Mouse (Mus musculus) lung, embryonic 16.5 days (tissue): ENCODE measurements at regions not wholly inside any gene's neighbourhood (a gene's known extent, or its start where the extent isn't known, plus 50 kb on each side); places are given as distances from the start of the nearest gene placed in this dataset.

Experiments
- ATAC-seq: fragments of 200-750 bp; cut with Nextera tagmentation; 2 replicates; pipeline ENCODE4 v1.8.0; 2017; ENCODE audit warnings: low read depth, mild to moderate bottlenecking, moderate library complexity
- H3K27ac ChIP-seq: fragments of 300-500 bp; sonication (generic); 2 replicates; pipeline ENCODE4 v1.5.1; 2014; ENCODE audit warnings: mild to moderate bottlenecking, control low read depth, low read length
- H3K27me3 ChIP-seq: fragments of 300-500 bp; sonication (generic); 2 replicates; pipeline ENCODE4 v1.6.1; 2014; ENCODE audit warnings: low read depth, low read length, mixed read lengths; ENCODE audit not compliant: control insufficient read depth, insufficient read depth
- H3K36me3 ChIP-seq: fragments of 300-500 bp; sonication (generic); 2 replicates; pipeline ENCODE4 v1.6.1; 2014; ENCODE audit warnings: low read length; ENCODE audit not compliant: control insufficient read depth, insufficient read depth
- H3K4me1 ChIP-seq: fragments of 300-500 bp; sonication (generic); replicated peaks from 2 replicates; pipeline ENCODE4 v1.6.1; 2014; ENCODE audit warnings: low read length, mixed read lengths; ENCODE audit not compliant: control insufficient read depth, insufficient read depth
- H3K4me2 ChIP-seq: fragments of 300-500 bp; sonication (generic); 2 replicates; pipeline ENCODE4 v1.6.1; 2014; ENCODE audit warnings: low read depth, low read length, control low read depth
- H3K4me3 ChIP-seq: fragments of 300-500 bp; sonication (generic); 2 replicates; pipeline ENCODE4 v1.5.1; 2014; ENCODE audit warnings: mild to moderate bottlenecking, low read length, control low read depth
- H3K9ac ChIP-seq: fragments of 300-500 bp; sonication (generic); 2 replicates; pipeline ENCODE4 v1.6.1; 2014; ENCODE audit warnings: low read length, control low read depth
- H3K9me3 ChIP-seq: fragments of 300-500 bp; sonication (generic); 2 replicates; pipeline ENCODE4 v1.6.1; 2016; ENCODE audit warnings: low read length; ENCODE audit not compliant: control insufficient read depth
- WGBS: fragments of 180-500 bp; shearing (Covaris S2); extraction: QIAGEN DNeasy Blood & Tissue Kit; methylation state at CpG from one replicate; pipeline ENCODE4 v1.1.7; 2014; 5-methylcytosine and 5-hydroxymethylcytosine counted together

DNA sequence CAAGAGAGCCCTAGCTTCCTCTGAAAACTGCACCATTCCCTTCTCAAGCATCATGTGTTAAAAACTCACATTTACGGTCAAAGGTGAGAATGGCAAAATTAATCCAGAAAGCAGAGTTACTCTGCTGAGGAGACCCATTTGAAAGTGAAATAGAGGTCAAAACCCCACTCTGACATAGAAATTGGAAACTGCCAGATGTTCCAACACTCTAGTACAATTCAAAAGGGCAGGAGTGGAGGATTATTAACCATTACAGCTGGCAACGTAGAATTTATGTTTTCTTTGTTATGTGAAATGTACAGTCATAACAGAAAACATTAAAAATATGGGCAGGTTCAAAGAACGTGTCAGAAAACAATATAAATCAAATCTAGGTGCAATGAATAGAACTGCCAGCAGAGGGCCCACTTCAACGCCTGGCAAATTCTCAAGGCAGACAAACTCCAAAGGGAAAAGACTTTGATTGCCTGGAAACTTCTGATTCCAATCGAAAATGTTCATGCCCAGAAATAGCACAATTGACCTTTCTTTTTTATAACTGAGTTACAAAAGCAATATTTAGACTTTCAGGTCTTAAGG, 54.2 kb upstream of the Rfpl4b start:
- Histone ChIP-seq H3K36me3 (no peaks in the 10 kb centered on the region), H3K27ac (no peak overlapping the region), H3K4me1 (no peaks in the 10 kb centered on the region), H3K9me3 (no peaks in the 10 kb centered on the region), H3K9ac (no peak overlapping the region), H3K27me3 (no peaks in the 10 kb centered on the region), H3K4me2 (no peak overlapping the region), H3K4me3 (no peak overlapping the region)
- ATAC-seq = no peak
- WGBS = 15% methylated on average over 5 of the region's 5 CpGs

DNA sequence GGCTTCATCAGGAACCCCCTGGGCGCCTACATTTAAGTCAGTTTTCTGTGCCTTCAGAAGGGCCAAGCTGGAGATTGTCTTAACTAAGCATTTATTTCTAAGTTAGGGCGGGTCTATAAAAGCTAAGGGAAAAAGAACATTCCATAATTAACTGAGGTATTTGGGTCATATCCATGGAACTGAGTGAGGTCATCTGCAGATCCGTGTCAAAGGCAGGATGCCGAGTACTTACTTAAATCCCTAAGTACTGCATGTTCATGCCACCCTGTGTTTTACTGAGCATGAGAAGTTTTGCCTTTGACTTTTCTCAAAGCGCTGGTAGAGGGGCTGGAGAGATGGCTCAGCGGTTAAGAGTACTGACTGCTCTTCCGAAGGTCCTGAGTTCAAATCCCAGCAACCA, 57.7 kb upstream of the Rfpl4b start:
- H3K36me3 ChIP-seq = no peaks in the 10 kb centered on the region
- peaks cover 11% of the 10 kb centered on the region; the same call in 1 of the 2 replicates for H3K4me1 ChIP-seq
- 89% methylated on average over 7 of the region's 7 CpGs for WGBS
- H3K27ac ChIP-seq = no peak overlapping the region
- no peaks in the 10 kb centered on the region for H3K9me3 ChIP-seq
- no peak overlapping the region for H3K4me3 ChIP-seq
- no peak overlapping the region for H3K9ac ChIP-seq
- no peaks in the 10 kb centered on the region for H3K27me3 ChIP-seq
- no peak overlapping the region for H3K4me2 ChIP-seq
- ATAC-seq = no peak

DNA sequence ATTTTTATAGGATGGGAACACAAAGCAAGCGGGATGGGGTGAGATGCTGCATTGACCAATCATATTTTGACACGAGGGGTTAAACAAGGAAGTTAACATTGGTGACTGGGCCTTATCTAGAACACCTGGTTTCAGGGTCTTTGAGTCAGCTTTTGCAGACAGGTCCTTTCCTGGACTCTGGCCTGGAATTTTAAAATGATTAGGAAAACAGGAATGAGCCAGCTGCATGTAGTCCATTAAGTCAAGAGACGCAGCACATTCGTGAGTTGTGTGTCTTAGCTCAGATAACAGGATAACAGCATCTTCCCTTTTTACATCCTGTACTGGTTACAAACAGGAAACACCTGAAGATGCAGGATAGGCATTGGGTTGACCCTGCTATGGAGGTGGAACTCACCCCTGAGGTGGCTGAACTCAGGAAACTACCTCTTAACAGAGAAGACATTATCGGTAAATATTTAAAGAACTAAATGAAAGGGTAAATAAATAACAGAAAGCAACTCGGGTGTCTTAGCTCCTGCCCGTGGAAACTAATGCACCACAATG, 59.1 kb upstream of the Rfpl4b start:
- H3K9me3 ChIP-seq = no peaks in the 10 kb centered on the region
- H3K27me3 ChIP-seq = no peaks in the 10 kb centered on the region
- H3K4me1 ChIP-seq = peaks cover 16% of the 10 kb centered on the region; the same call in 1 of the 2 replicates
- no peaks in the 10 kb centered on the region for H3K36me3 ChIP-seq
- H3K4me2 ChIP-seq = no peak overlapping the region
- ATAC-seq = no peak
- H3K9ac ChIP-seq = no peak overlapping the region
- no peak overlapping the region for H3K4me3 ChIP-seq
- no peak overlapping the region for H3K27ac ChIP-seq
- WGBS = 55% methylated on average over 7 of the region's 7 CpGs

DNA sequence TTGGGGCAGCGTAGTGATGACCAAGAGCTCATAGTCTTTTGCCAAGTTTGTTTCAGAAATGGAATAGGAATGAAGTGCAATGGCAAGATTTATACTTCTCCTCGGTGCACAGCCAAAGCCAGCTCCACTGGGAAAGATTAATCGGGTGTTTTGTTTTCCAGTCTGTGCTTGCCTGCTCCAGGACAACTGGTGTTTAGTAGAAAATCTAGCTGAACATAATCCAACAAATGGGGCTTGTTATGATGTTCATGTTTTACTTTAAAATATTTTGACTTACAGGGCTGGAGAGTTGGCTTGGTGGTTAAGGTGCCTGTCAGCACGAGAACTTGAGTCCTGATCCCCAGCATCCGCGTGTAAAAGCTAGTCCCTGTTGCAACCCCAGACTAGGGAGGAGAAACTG, 60.6 kb upstream of the Rfpl4b start:
- peak overlapping the region; percentile 72 for H3K27ac ChIP-seq
- WGBS = 47% methylated on average over 6 of the region's 6 CpGs
- no peaks in the 10 kb centered on the region for H3K36me3 ChIP-seq
- no peak overlapping the region for H3K4me2 ChIP-seq
- H3K9me3 ChIP-seq = no peaks in the 10 kb centered on the region
- H3K4me1 ChIP-seq = peaks cover 16% of the 10 kb centered on the region; the same call in 1 of the 2 replicates
- H3K9ac ChIP-seq = no peak overlapping the region
- ATAC-seq = peak; percentile 93
- no peak overlapping the region for H3K4me3 ChIP-seq
- H3K27me3 ChIP-seq = no peaks in the 10 kb centered on the region

DNA sequence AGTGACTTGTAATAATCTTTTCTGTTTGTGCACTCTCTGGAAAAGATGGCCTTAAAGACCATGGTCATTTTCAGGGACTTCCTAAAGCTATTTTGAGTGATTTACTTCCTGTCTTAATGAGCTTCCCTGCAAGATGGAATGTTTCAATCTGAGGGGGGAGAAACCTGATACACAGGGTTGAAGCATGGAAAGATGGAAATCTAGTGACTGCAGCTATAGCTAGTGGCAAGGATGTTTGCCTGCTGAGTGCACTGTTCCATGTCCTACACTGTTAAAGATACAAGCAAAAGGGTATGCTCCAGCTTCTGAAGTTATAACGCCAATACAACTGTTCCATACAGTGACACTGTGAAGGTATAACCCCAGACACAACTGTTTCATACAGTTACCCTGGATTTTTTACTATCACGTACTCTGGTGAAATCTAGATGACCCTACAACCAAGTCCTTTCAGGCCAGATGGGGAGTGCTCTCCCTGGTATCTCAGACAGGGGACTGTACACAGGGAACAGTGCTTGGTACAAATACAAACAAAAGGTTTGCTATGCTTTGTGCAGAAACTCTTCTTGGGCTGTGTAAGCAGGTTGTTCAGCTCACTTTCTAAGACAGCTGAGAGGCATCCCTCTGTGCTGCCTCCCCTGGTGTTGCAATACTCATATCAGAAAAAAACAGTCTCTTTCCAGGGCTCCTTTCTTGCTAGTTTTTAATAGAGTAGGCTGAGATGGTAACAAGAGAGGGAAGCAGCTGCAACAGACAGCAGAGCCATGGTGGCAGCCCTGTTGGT, 62.4 kb upstream of the Rfpl4b start:
- Histone ChIP-seq H3K4me1 (peaks cover 16% of the 10 kb centered on the region; the same call in 1 of the 2 replicates), H3K27me3 (no peaks in the 10 kb centered on the region), H3K4me2 (no peak overlapping the region), H3K27ac (0 out of 2 replicates have a peak overlapping the region, but pooled peaks have one; percentile 40), H3K9me3 (no peaks in the 10 kb centered on the region), H3K9ac (no peak overlapping the region), H3K4me3 (no peak overlapping the region), H3K36me3 (no peaks in the 10 kb centered on the region)
- ATAC-seq = peak; percentile 9; the same call in 1 of the 2 replicates
- whole genome bisulfite sequencing = 73% methylated on average over 2 of the region's 2 CpGs

DNA sequence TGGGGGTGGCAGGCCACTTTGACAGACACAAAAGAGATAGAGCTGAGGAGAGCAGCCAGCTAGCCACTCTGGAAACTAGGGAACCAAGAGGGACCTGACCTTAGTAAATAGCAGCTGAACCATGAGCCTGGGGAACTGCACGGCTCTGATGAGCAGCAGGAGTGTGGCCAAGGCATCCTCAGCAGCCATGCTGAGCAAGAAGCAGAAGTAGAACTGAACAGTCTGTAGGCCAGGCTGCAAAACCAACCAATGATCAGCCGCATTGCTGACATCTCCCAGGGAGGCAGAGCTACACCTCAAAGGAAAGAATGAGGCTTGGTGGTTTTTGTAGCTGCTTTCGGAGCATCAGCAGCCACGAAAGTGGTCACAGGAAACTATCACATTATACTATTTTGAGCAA, 63.1 kb upstream of the Rfpl4b start:
- H3K9me3 ChIP-seq = no peaks in the 10 kb centered on the region
- H3K4me2 ChIP-seq = no peak overlapping the region
- H3K27ac ChIP-seq = 0 out of 2 replicates have a peak overlapping the region, but pooled peaks have one; percentile 40
- H3K36me3 ChIP-seq = no peaks in the 10 kb centered on the region
- H3K27me3 ChIP-seq = no peaks in the 10 kb centered on the region
- H3K9ac ChIP-seq = no peak overlapping the region
- no peak for ATAC-seq
- H3K4me3 ChIP-seq = no peak overlapping the region
- 67% methylated on average over 4 of the region's 4 CpGs for WGBS
- peaks cover 16% of the 10 kb centered on the region; the same call in 1 of the 2 replicates for H3K4me1 ChIP-seq

DNA sequence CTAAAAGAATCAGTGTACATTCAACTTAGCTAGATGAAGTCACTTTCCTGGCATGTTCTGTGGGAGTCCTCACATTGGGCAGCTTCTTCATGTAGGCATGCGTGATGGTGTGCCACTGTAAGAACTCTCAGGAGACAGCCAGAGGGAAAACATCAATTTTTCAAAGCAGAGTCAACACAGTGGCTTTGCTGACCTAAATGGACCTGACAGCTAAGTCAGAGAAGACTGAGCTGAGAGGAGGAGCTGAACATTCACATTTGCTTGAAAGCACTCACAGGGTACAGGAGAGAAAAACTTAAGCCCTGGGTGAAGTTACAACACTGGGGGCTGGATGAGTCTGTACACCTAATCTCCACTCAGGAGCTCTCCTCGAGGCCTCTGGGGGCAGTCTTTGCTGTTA, 64.9 kb upstream of the Rfpl4b start:
- no peaks in the 10 kb centered on the region for H3K9me3 ChIP-seq
- H3K4me1 ChIP-seq = peaks cover 12% of the 10 kb centered on the region; the same call in 1 of the 2 replicates
- H3K27me3 ChIP-seq = no peaks in the 10 kb centered on the region
- no peak overlapping the region for H3K27ac ChIP-seq
- no peak overlapping the region for H3K9ac ChIP-seq
- WGBS = 55% methylated on average over 2 of the region's 2 CpGs
- H3K4me3 ChIP-seq = no peak overlapping the region
- no peak overlapping the region for H3K4me2 ChIP-seq
- ATAC-seq = no peak
- no peaks in the 10 kb centered on the region for H3K36me3 ChIP-seq

DNA sequence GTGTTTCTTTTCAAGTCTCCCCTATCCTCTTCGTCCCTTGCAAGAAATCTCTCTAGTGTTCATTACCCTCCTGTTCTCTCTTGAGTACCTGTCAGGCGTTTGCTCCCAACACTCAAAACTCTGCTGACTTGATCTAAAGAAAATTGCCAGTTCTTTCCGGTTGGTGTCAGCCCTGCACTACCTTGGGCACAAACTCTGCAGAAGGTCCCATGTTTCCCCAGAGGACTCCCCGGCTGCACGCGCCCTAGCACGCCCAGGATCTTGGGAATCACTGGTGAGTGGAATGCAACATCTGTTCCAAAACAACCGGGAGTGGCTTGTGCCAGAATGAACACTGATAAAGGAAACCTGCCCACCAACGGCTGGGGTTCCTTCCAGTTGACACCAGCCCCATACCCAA, 66.3 kb upstream of the Rfpl4b start:
- ATAC-seq = 0 out of 2 replicates have a peak, but pooled peaks have one; percentile 45
- H3K9me3 ChIP-seq = no peaks in the 10 kb centered on the region
- H3K4me2 ChIP-seq = no peak overlapping the region
- H3K27me3 ChIP-seq = no peaks in the 10 kb centered on the region
- H3K4me1 ChIP-seq = peaks cover 10% of the 10 kb centered on the region; the same call in 1 of the 2 replicates
- no peak overlapping the region for H3K9ac ChIP-seq
- no peak overlapping the region for H3K27ac ChIP-seq
- WGBS = 71% methylated on average over 9 of the region's 9 CpGs
- no peak overlapping the region for H3K4me3 ChIP-seq
- H3K36me3 ChIP-seq = no peaks in the 10 kb centered on the region

DNA sequence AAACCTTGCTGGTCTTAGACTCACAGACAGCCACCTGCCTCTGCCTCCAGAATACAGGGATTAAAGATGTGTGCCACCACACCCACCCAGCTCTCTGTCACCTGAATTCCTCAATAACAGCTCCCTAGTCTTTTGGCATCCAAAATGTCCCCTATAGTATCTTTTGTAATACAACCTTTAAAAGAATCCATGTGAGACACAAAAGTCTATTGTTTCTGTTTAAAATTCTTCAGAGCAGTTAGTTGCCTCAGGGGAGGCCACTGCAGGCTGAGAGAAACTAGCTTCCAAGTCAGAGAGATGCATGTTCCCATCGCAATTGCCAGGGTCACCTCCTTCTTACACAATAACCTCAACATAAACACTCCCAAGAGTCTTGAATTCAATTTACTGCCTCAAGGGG, 70.6 kb upstream of the Lama4 start:
- Histone ChIP-seq H3K9me3 (no peaks in the 10 kb centered on the region), H3K36me3 (no peaks in the 10 kb centered on the region), H3K4me3 (no peak overlapping the region), H3K4me1 (no peaks in the 10 kb centered on the region), H3K4me2 (no peak overlapping the region), H3K27me3 (no peaks in the 10 kb centered on the region), H3K27ac (no peak overlapping the region), H3K9ac (no peak overlapping the region)
- no peak for ATAC-seq
- 48% methylated on average over 1 of the region's 1 CpGs for WGBS
